Mouse (Mus musculus): ENCODE data around the gene Susd4.

The Susd4 gene

GRCm38 (mm10) chr1:182863396-182863795, 99.7 kb downstream of the Susd4 start:
- no peak for DNase-seq

- DNase-seq: no peak
Measured at GRCm38 (mm10) chr1:182867886-182868285, 104.2 kb downstream of the Susd4 start.

- DNase-seq: peak; percentile 43
Measured at GRCm38 (mm10) chr1:182868432-182869113, 104.9 kb downstream of the Susd4 start.

GRCm38 (mm10) chr1:182869114-182869456, 105.4 kb downstream of the Susd4 start:
- no peak for DNase-seq

- DNase-seq: no peak
Measured at GRCm38 (mm10) chr1:182878156-182878555, 114.5 kb downstream of the Susd4 start.

DNA sequence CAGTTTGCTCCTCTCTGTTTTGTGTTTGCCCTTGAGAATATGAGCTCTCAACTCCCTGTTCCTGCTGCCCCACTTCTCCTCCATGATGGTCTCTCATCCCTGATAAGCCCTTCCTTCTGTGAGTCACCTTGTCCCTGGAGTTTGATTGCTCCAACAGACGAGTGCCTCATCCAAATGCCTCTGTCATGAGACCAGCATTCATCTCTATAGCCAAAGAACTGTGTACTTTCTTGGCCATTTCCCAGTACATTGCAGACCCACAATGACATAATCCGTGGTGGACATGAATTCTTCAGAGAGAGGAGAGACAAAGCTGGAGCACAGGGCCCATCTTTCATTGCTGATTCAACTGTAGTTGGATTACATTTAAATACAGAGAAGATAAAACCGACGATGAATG, 115.1 kb downstream of the Susd4 start:
- DNase-seq: no peak

GRCm38 (mm10) chr1:182881246-182881645, 117.6 kb downstream of the Susd4 start:
- no peak for DNase-seq

- DNase-seq: no peak
Measured at GRCm38 (mm10) chr1:182882611-182883010, 119.0 kb downstream of the Susd4 start.

GRCm38 (mm10) chr1:182895698-182896097, 132.0 kb downstream of the Susd4 start:
- peak; percentile 50 for DNase-seq

- no peak for DNase-seq
Measured at GRCm38 (mm10) chr1:182897071-182897470, 133.4 kb downstream of the Susd4 start.

GRCm38 (mm10) chr1:182897506-182898138, 134.0 kb downstream of the Susd4 start:
- no peak for DNase-seq

DNA sequence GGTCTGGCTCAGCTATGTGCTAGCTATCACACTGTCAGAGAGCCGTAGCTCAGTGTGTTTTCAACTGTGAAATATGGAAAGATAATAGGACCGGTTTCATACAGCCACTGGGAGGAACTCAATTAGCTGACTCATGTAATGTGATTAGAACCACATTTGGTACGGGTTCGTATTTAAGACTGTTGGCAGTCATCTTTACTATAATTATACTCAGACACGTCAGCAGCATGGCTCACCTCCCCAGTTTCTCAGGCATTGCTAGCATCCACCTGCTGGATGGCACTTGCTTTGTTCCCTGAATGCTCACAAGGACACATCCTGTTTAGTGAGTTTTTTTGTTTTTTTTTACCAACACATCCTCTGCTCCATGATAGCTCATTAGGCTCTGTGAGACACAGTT, 138.4 kb downstream of the Susd4 start:
- no peak for DNase-seq

GRCm38 (mm10) chr1:182902906-182903305, 139.2 kb downstream of the Susd4 start:
- DNase-seq: no peak

GRCm38 (mm10) chr1:182905669-182906068, 142.0 kb downstream of the Susd4 start:
- no peak for DNase-seq

GRCm38 (mm10) chr1:182908050-182909036, 144.7 kb downstream of the Susd4 start:
- peak; percentile 75 for DNase-seq

GRCm38 (mm10) chr1:182909066-182909465, 145.4 kb downstream of the Susd4 start:
- no peak for DNase-seq

DNA sequence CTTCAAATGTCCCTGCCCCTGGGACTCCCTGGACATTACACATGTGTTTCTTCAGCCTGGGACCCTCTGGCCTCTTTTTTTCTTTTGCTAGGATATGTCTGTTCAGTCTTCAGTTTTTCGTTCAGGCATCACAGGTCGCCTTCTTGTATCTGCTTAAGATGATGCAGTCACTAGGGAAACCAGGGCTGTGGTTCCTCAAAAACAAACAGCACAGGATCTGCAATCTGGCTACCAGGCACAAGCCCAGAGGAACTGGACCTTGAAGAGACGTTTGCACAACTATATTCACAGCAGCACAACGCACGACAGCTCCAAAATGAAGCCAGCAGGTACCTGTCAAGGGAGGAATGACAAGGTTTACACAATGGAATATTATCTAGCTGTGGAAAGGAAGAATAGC, 145.9 kb downstream of the Susd4 start:
- DNase-seq: no peak

- no peak for DNase-seq
Measured at GRCm38 (mm10) chr1:182912591-182912990, 148.9 kb downstream of the Susd4 start.

GRCm38 (mm10) chr1:182914121-182914908, 150.7 kb downstream of the Susd4 start:
- no peak for DNase-seq

DNA sequence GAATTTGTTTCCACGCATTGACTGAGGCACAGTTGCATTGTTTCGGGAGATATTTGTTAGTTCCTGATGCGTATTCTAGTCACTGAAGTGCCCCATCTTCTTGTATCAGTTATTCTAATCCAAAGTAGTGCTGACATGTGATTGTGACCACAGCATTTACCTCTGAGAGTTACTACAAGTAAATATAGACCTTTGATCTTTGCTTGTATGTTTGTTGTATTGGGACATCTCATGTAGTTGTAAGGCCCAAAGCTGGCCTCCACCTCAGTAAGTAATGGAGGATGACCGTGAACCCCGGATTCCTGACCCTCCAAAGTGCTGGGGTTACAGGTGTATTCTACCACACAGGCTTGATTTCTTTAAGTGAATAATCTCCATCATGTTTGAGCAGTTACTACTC, 152.5 kb downstream of the Susd4 start:
- DNase-seq: no peak

GRCm38 (mm10) chr1:182918718-182919346, 155.2 kb downstream of the Susd4 start:
- no peak for DNase-seq

DNA sequence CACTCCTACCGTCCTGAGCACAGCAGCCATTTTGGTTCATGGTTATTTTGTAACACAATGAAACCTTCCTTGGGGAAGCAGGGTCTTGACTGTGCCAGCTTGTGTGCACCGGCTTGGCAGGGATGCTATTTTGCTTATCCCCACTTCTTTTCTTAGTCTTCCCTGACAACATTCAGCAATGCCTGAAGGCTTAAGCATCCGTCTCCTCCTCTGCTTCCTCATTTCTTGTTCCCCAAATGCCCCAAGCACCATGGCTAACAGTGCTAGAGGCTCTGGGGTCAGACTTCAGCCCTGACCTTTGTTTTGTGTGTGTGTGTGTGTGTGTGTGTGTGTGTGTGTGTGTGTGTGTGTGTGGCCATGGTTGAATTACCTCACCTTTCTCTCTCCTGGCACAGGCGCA, 159.2 kb downstream of the Susd4 start:
- DNase-seq: no peak

Data from liver (tissue).